Mouse (Mus musculus) adrenal gland, adult 2 months (tissue): ENCODE measurements around the gene Fthl17d. TPM values are rescaled to one million over a fixed set of nuclear protein-coding genes. Genes with fewer than 3 reads are reported as not detected.
"Not testable (repeated sequence)": the region's sequence is repeated elsewhere in the genome, so short reads cannot be mapped to it uniquely, and the experiment has no call there.

Source experiments
- DNase-seq: peaks from one replicate; pipeline ENCODE4 v3.0.0; 2021
- long read RNA-seq: library from polyadenylated mRNA; stranded (forward); transcript quantifications from one replicate; pipeline ENCODE4 v2.0.0, GENCODE M21; 2021
- polyA plus RNA-seq: library from polyadenylated mRNA; depleted of rRNA; stranded (reverse); fragments of >200 nt; gene quantifications from 2 replicates; pipeline ENCODE4 v1.2.3, GENCODE M21; 2012; rRNA removed
- total RNA-seq, 2 experiments: library from RNA; stranded (reverse); gene quantifications; 2 replicates each; pipeline ENCODE4 v1.2.3; 2021

Gene Fthl17d
- total RNA-seq (not detected), polyA plus RNA-seq (not detected in 2 replicates)
- long read RNA-seq, result 0 reads

DNA sequence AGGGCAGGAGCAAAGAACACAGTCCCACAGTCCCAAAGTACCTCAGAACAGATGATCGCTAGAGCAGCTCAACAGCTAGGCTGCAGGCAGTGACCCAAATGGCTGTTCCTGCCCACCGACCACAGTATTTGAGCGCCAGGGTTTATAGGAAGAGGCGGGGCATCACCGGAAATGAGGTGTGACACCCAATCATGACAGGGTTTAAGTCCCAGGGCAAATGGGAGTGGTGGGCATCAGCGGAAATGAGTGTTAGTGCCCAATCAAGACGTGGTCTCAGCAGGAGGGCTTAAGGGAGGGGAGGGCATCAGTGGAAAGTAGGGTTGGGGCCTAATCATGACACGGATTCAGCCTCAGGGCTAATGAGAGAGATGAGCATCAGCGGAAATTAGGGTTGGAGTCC, at the start of gene Fthl17d:
Fthl17d (minus strand) TSS at position 101 of the 400 bp plus-strand sequence.
- not testable (repeated sequence) for DNase-seq

DNA sequence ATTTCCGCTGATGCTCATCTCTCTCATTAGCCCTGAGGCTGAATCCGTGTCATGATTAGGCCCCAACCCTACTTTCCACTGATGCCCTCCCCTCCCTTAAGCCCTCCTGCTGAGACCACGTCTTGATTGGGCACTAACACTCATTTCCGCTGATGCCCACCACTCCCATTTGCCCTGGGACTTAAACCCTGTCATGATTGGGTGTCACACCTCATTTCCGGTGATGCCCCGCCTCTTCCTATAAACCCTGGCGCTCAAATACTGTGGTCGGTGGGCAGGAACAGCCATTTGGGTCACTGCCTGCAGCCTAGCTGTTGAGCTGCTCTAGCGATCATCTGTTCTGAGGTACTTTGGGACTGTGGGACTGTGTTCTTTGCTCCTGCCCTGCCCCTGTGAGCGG, 46.6 kb upstream of the Fthl17d start, which contains the start of gene Fthl17e:
Fthl17e (plus strand) TSS at position 301 of the 400 bp plus-strand sequence.
- not testable (repeated sequence) for DNase-seq

DNA sequence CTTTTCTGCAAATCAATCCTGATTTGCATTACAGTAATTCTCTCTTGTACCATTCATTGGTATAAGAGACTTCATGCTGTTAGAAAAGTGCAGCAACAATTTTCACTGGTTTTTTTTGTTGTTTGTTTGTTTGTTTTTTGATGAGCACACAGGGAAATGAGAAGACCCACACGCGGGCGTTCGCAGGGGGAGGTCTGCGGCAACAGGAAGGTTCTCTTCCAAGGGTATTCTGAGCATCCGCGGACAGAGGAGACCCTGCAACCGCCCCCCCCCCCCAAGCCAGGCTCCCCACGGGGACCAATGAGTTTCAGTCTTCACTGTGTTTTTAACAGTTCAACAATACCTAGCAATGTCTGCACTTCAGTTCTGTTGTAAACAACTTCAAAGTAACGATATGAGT, 32.9 kb upstream of the Fthl17d start:
- DNase-seq, result no peak

DNA sequence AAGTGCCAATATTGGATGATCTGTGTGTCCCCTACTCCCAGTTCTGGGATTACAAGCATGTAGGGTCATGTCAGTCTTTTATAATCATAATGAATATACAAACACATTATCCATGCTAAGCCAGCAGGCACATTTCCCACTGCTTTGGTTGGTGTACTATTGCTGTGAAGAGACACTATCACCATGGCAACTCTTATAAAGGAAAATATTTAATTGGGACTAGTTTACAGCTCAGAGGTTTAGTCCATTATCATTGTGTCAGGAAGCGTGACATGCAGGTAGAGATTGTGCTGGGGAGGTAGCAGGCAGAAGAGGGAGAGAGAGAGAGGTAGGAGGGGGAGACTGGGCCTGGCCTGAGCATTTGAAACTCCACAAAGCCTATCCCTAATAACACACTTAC, 29.5 kb upstream of the Fthl17d start:
- no peak for DNase-seq

DNA sequence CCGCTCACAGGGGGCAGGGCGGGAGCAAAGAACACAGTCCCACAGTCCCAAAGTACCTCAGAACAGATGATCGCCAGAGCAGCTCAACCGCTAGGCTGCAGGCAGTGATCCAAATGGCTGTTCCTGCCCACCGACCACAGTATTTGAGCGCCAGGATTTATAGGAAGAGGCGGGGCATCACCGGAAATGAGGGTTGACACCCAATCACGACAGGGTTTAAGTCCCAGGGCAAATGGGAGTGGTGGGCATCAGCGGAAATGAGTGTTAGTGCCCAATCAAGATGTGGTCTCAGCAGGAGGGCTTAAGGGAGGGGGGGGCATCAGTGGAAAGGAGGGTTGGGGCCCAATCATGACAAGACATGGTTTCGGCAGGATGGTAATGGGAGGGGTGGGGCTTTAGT, 10.1 kb downstream of the Fthl17d start, which contains the start of gene Fthl17c:
Fthl17c (minus strand) TSS at position 101 of the 400 bp plus-strand sequence.
- not testable (repeated sequence) for DNase-seq

DNA sequence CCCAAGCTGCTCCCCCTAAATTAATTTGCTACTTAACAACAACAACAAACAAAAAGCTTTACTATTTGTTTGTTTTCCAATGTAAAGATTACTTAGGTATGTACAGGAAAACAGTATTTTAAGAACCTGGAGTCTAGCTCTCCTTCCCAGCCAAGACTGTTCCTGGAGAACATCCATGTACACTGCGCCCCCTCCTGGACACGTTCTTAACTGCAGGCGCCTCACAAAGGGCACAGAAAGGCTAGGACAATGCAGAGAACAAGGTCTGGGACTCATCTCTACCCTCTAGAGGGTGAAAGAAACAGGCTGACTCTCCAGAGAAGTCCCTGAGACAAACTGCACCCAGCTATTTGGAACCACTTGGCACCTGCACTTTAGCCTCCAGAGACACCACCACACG, 21.9 kb downstream of the Fthl17d start:
- not testable (repeated sequence) for DNase-seq

DNA sequence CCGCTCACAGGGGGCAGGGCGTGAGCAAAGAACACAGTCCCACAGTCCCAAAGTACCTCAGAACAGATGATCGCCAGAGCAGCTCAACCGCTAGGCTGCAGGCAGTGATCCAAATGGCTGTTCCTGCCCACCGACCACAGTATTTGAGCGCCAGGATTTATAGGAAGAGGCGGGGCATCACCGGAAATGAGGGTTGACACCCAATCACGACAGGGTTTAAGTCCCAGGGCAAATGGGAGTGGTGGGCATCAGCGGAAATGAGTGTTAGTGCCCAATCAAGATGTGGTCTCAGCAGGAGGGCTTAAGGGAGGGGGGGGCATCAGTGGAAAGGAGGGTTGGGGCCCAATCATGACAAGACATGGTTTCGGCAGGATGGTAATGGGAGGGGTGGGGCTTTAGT, 23.7 kb downstream of the Fthl17d start, which contains the start of gene Fthl17b:
Fthl17b (minus strand) TSS at position 101 of the 400 bp plus-strand sequence.
- DNase-seq, result not testable (repeated sequence)

DNA sequence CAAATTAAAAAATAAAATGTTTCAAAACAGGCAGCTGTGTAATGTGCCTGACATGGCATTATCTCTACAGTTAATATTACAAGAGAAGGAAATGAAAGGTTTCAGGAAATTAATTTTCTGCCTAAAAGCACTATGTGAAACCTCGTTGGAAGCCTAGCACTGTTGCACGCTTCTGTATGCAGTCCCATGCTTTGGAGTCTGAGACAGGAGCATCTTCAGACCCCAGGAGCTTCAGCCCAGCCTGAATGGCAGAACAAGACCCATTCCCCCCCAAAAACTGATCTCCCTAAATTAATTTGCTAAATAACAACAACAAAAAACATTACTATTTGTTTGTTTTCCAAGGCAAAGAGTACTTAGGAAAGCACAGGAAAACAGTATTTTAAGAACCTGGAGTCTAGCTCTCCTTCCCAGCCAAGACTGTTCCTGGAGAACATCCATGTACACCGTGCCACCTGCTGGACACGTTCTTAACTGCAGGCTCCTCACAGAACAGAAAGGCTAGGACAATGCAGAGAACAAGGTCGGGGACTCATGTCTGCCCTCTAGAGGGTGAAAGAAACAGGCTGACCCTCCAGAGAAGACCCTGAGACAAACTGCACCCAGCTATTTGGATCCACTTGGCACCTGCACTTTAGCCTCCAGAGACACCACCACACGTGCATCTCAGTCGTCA, 38.3 kb downstream of the Fthl17d start:
- peak; percentile 81 for DNase-seq

DNA sequence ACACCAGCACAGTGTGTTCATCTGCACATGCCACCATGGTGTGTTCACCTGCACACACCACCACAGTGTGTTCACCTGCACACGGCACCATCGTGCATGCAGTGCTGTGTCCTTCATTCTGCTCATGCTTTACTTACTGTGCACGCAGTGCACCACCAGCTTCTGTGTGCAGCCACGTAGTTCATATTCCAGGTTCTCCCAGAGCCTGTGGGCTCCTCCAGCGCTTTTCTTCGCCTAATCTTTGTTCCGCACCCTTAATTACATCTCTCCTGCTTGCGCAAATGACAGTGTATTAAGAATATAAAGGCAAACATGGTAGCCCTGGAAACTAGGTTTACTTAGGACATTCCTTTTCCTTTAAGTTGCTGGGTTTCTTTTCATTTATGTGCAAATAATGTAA, 42.5 kb downstream of the Fthl17d start:
- DNase-seq, result no peak

Other genes with a start within 250 kb of the Fthl17d start
- not detected for gene Ssx9, start 238.3 kb downstream of the Fthl17d start, total RNA-seq
- gene Ssx9, start 238.3 kb downstream of the Fthl17d start, polyA plus RNA-seq, result not detected in 2 replicates
- gene Ssxb5, start 183.1 kb downstream of the Fthl17d start, total RNA-seq, result not detected
- gene Ssxb5, start 183.1 kb downstream of the Fthl17d start, polyA plus RNA-seq, result not detected in 2 replicates
- gene Gm6592, start 142.8 kb downstream of the Fthl17d start, total RNA-seq, result not detected
- gene Gm6592, start 142.8 kb downstream of the Fthl17d start, polyA plus RNA-seq, result not detected in 2 replicates
- not detected for gene Gm5751, start 112.5 kb downstream of the Fthl17d start, total RNA-seq
- gene Gm5751, start 112.5 kb downstream of the Fthl17d start, polyA plus RNA-seq, result not detected in 2 replicates
- 10 to 100 TPM in 1 of 2 experiments, 1 to 10 TPM in 1; 9.8 to 10.6 TPM for gene B630019K06Rik, start 94.4 kb downstream of the Fthl17d start, total RNA-seq
- 16.7 and 18.1 TPM in 2 replicates for gene B630019K06Rik, start 94.4 kb downstream of the Fthl17d start, polyA plus RNA-seq
- gene Fthl17b, start 23.8 kb downstream of the Fthl17d start, total RNA-seq, result not detected
- gene Fthl17b, start 23.8 kb downstream of the Fthl17d start, polyA plus RNA-seq, result not detected in 2 replicates
- gene Fthl17c, start 10.2 kb downstream of the Fthl17d start, total RNA-seq, result not detected
- gene Fthl17c, start 10.2 kb downstream of the Fthl17d start, polyA plus RNA-seq, result not detected in 2 replicates
- gene Fthl17e, start 46.7 kb upstream of the Fthl17d start, total RNA-seq, result not detected
- gene Fthl17e, start 46.7 kb upstream of the Fthl17d start, polyA plus RNA-seq, result not detected in 2 replicates
- gene Fthl17f, start 76.3 kb upstream of the Fthl17d start, total RNA-seq, result not detected
- gene Fthl17f, start 76.3 kb upstream of the Fthl17d start, polyA plus RNA-seq, result not detected in 2 replicates
- gene 4930402K13Rik, start 117.8 kb upstream of the Fthl17d start, total RNA-seq, result not detected
- not detected in 2 replicates for gene 4930402K13Rik, start 117.8 kb upstream of the Fthl17d start, polyA plus RNA-seq
- 1 to 10 TPM; 2.4 TPM for gene Lancl3, start 213.1 kb upstream of the Fthl17d start, total RNA-seq
- 1.9 and 2.1 TPM in 2 replicates for gene Lancl3, start 213.1 kb upstream of the Fthl17d start, polyA plus RNA-seq